Mouse (Mus musculus): ENCODE measurements at regions not wholly inside any gene's neighbourhood (a gene's known extent, or its start where the extent isn't known, plus 50 kb on each side); places are given as distances from the start of the nearest gene placed in this dataset.

GRCm38 (mm10) chr15:61927385-61928120, 1004.7 kb upstream of the A1bg start:
- no peak for DNase-seq (ENCODE audit: low read depth, low spot score)

- DNase-seq (ENCODE audit: low read depth, low spot score): no peak
Measured at GRCm38 (mm10) chr15:61920041-61920440, 997.2 kb upstream of the A1bg start.

- no peak for DNase-seq (ENCODE audit: low read depth, low spot score)
Measured at GRCm38 (mm10) chr15:61913546-61914160, 990.8 kb upstream of the A1bg start.

- no peak for DNase-seq (ENCODE audit: low read depth, low spot score)
Measured at GRCm38 (mm10) chr15:61905165-61905845, 982.5 kb upstream of the A1bg start.

GRCm38 (mm10) chr15:61899809-61900208, 977.0 kb upstream of the A1bg start:
- DNase-seq (ENCODE audit: low read depth, low spot score): no peak

GRCm38 (mm10) chr15:61897566-61897965, 974.8 kb upstream of the A1bg start:
- no peak for DNase-seq (ENCODE audit: low read depth, low spot score)

- DNase-seq (ENCODE audit: low read depth, low spot score): no peak
Measured at GRCm38 (mm10) chr15:61890330-61890729, 967.5 kb upstream of the A1bg start.

- DNase-seq (ENCODE audit: low read depth, low spot score): peak; percentile 26
Measured at GRCm38 (mm10) chr15:61888569-61889326, 965.9 kb upstream of the A1bg start.

GRCm38 (mm10) chr15:61879408-61879807, 956.6 kb upstream of the A1bg start:
- no peak for DNase-seq (ENCODE audit: low read depth, low spot score)

GRCm38 (mm10) chr15:61873047-61873446, 950.2 kb upstream of the A1bg start:
- no peak for DNase-seq (ENCODE audit: low read depth, low spot score)

- no peak for DNase-seq (ENCODE audit: low read depth, low spot score)
Measured at GRCm38 (mm10) chr15:61860759-61861158, 937.9 kb upstream of the A1bg start.

- no peak for DNase-seq (ENCODE audit: low read depth, low spot score)
Measured at GRCm38 (mm10) chr15:61855880-61856279, 933.1 kb upstream of the A1bg start.

- DNase-seq (ENCODE audit: low read depth, low spot score): no peak
Measured at GRCm38 (mm10) chr15:61812671-61813070, 889.9 kb upstream of the A1bg start.

GRCm38 (mm10) chr15:61805379-61805778, 882.6 kb upstream of the A1bg start:
- no peak for DNase-seq (ENCODE audit: low read depth, low spot score)

- no peak for DNase-seq (ENCODE audit: low read depth, low spot score)
Measured at GRCm38 (mm10) chr15:61800155-61800554, 877.3 kb upstream of the A1bg start.

GRCm38 (mm10) chr15:61797827-61798226, 875.0 kb upstream of the A1bg start:
- no peak for DNase-seq (ENCODE audit: low read depth, low spot score)

GRCm38 (mm10) chr15:61794506-61794905, 871.7 kb upstream of the A1bg start:
- DNase-seq (ENCODE audit: low read depth, low spot score): no peak

GRCm38 (mm10) chr15:61789847-61790562, 867.2 kb upstream of the A1bg start:
- no peak for DNase-seq (ENCODE audit: low read depth, low spot score)

GRCm38 (mm10) chr15:61787046-61787445, 864.2 kb upstream of the A1bg start:
- DNase-seq (ENCODE audit: low read depth, low spot score): peak; percentile 56

GRCm38 (mm10) chr15:61781531-61781930, 858.7 kb upstream of the A1bg start:
- DNase-seq (ENCODE audit: low read depth, low spot score): no peak

- peak; percentile 17 for DNase-seq (ENCODE audit: low read depth, low spot score)
Measured at GRCm38 (mm10) chr15:61772996-61773395, 850.2 kb upstream of the A1bg start.
